Mouse (Mus musculus): Measurements from ENCODE around the gene Ngdn.
"Not testable (repeated sequence)": the region's sequence is repeated elsewhere in the genome, so short reads cannot be mapped to it uniquely, and the experiment has no call there.

Ngdn gene

DNA sequence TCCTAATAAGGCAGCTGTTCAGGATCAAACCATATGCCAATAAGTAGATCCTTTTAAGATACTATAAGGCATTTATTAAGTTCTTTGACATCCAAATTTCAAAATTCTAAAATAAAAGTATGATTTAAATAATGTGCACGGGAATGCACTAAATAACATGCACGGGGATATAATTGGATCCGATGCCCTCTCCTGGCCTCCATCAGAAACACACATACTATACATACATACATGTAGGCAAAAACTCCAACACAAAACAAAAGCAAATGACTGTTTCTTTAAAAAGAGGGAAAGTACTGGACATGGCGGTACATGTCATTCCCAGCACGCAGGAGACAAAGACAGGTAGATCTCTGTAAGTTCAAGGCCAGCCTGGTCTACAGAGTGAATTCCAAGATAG lies 15.4 kb upstream of the Ngdn start:
- not testable (repeated sequence) for DNase-seq (ENCODE audit: low spot score in 2 of 2)

DNA sequence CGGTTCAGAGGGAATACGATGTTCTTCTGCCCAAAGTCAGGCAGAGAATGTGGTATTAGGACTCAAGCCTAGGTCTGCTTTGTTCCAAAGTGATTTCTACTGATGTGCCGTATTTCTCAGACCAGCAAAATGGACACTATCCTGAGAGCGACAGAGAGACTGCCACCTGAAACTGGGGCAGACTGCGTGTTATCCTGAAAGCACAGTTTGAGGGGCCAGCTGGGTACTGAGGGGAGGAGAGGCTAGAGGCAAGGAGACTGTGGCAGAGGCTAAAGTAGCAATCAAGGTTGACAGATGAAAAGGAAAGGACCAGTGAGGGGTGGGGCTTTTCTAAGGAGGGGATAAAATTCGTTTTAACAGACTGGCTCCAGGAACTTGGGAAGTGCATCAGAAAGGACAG lies 14.4 kb upstream of the Ngdn start:
- no peak for DNase-seq (ENCODE audit: low spot score in 2 of 2)

DNA sequence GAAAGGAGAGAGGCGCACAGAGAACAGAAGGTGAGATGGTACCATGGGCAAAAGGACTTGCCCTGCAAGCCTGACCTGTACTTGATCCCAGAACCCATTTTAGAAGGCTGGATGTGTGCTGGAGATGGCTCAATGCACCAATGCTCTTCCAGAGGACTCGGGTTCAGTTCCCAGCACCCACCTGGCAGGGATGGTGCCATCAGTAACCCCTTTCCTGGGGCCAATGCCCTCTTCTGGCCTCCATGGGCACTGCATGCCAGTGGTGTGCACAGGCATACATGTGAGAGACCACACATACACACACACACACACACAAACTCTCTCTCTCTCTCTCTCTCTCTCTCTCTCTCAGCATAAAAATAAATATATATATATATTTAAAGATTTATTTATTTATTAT lies 13.8 kb upstream of the Ngdn start:
- no peak for DNase-seq (ENCODE audit: low spot score in 2 of 2)

DNA sequence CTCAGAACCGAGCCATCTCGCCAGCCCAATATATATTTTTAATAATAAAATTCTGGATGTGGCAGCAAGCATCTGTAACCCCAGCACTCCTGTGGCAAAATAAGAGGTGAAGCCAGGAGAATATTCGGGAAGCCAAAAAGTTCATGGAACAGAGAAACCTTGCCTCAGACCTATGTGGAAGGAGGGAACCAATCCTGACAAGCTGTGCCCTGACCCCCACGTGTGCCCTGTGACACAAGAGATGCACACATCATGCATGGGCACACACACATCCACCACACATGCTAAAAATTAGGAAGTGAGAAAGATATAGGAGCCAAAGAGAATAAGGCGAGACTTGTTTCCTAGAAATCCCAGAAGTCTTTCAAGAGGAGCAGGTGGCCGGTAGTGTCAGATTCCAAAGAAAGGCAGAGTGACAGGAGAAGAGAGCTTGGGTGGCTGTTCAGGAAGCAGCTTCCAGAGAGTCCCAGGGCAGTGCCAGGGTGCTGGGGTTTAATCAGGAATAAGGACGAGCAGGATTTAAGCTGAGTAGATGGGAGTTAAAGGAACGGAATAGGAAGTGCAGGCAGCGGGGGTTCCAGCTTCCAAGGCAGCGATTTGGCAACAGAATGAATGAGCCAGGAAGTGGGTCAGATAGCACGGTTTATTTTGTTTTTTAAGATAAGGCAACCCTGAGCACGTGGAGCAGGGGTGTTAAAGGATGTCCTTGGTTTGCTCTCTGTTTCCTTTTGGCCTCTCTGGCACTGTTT lies 13.1 kb upstream of the Ngdn start:
- DNase-seq (ENCODE audit: low spot score in 2 of 2): no peak

DNA sequence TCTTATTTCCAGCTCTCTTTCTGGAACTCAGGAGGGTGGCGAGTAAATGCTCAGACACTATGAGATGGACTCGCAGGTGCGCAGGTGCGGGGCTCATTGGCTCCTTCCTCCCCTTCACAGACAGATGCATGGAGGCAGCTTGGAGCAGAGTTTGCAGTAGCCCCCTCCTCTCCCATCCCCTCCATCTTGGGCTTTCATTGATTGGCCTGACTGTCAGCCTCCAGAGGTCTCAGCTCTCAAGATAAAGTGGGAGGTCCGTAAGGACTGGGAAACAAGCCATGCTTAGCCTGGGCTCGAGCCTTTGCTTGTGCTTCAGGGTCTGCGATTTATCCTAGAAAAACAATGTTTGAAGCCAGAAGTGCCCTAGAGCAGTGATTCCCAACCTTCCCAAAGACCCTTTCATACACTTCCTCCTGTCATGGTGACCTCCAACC lies 12.6 kb upstream of the Ngdn start:
- DNase-seq (ENCODE audit: low spot score in 2 of 2): no peak

DNA sequence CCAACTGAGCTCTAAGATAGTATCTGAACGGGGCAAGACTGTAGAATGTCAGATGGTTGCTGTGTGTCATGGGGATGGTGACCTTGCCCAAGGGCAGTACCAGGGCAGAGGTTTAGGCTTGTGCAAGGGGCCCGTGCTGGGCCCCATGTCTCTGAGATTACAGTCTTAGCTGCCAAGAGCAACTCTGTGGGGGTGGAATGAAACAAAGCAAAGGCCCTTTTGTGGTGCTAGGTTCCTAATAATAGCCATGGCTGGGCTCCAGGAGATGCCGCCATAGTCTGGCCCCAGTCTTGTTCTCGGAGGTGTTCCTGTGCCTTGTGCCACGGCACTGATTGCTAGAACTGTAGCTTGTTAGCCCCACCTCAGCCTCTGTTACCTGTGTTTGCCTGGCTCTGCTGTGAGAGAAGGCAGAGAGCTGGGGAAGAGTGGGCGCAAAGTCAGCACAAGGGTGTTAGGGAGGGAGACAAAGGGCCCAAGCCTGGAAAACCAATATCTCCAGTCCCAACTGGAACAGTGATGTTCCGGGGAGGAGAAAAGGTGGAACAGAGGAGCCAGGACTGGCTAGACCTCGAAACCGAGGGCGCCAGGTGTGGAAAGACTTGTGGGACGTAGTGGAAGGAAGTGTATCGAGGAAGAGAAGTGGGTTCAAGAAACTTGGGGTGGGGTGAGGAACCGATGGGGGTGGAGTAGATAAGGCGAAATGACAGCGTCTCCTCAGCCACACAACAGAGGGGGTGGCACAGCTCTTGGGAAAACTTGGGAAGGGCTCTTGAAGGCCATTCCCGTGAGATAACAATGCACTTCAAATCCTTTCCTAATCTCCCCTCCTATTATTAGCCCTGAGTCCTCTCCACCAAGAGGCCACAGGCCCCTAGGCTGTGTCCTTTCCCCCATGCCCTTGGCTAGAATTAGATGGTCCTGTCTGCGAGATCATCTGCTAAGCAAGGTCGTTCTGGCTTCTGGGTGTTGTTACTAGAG lies 11.1 kb upstream of the Ngdn start:
- peak in 1 of 2 experiments; percentile 31 for DNase-seq (ENCODE audit: low spot score in 2 of 2)

DNA sequence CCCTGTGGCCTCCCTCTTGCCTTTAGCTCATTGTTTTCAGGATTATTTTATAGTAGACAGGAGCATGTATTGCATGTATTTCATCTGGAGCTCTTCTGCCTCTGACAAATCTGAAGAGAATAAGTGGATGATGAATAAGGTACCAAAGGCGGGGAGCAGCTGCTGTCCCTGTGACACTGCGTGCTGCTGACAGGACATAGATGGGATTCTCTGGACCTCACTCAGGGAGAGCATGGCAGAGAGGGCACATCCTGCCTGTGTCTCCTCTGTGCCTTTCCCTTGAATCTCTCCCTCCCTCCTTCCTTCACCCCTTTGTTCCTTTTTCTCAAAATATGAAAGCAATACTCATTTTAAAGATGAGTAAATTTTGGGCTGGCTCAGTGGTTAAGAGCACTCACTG lies 9.7 kb upstream of the Ngdn start:
- DNase-seq (ENCODE audit: low spot score in 2 of 2): no peak

DNA sequence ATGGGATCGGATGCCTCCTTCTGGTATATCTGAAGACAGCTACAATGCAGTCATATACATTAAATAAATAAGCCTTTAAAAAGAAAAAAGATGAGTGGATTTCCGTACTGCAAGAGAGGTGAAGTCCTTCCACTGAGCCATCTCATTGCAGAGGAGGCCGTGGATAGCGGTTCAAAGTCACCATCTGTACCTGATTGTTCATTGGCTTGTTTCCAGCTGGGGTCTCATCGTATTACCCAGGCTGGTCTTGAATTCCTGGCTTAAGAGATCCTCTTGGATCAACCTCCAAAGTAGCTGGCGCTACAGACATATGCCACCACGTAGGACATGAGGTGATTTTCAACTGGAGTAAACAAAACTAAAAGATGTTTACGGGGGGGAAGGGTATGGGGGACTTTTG lies 9.3 kb upstream of the Ngdn start:
- DNase-seq (ENCODE audit: low spot score in 2 of 2): no peak

DNA sequence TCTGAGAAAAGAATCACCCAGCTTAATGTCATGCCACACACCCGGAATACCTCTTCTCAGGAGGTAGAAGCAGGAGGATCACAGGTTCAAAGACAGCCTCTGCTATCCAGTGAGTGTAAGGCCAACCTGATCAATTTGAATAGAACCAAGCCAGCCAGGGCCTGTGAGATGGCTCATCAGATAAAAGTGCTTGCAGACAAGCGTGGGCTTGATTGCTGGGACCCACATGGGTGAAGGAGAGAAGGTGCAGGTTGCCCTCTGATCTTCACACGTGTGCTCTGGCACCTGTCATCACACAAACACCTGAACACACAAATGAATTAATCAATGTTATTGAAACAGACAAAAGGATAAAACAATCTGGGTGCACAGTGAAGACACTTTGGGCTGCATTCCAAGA lies 8.7 kb upstream of the Ngdn start:
- no peak for DNase-seq (ENCODE audit: low spot score in 2 of 2)

DNA sequence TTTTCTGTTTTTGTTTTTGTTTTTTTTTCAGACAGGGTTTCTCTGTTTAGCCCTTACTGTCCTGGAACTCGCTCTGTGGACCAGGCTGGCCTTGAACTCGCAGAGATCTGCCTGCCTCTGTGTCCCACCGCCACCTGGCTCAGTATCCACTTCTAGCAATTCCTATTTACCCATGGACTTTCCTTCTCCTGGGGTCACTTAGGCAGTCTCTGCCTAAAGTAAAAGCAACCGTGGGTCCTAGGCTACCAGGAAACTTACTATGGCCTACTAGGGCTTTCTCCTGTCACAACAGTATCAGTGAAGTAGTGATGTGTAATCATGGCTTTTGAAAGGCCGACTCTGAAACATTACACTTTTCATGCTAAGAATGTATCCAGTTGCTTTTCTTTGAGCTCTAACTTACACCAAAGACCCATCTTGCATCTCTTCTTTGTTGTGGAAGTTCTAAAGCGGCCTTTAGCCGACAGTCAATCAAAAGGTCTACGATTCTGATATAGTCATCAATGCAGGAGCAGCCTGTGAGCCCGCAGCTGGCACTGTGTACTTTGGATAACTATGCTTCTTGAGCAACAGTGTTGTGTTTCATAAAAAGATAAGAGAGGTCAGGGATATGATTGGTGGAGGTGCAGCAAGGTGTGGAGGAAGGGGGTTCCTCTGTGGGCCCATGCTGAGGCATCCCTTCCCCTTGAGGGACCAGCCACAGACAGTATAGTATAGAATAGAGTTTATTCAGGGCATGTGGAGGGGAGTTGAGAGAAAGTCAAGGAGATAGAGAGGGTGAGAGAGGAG lies 7.9 kb upstream of the Ngdn start:
- no peak for DNase-seq (ENCODE audit: low spot score in 2 of 2)

DNA sequence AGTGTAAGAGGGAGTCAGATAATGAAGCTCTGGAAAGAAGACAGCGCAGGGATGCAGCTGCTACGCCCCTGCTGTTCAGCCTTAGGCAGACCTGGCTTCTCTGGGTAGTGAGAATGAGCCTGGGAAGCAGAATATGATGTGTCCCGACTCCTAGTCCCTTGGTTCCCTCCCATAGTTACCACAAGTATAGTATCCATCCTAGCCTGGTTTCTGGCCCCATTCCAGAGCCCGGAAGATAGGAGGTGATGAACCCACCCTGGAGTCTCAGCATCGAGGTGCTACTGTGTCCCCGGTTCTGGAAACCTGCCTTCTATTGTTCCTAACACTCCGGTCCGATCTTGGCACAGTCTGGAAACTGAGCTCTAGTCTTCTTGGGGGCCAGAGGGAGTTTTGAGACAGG lies 6.8 kb upstream of the Ngdn start:
- no peak for DNase-seq (ENCODE audit: low spot score in 2 of 2)

DNA sequence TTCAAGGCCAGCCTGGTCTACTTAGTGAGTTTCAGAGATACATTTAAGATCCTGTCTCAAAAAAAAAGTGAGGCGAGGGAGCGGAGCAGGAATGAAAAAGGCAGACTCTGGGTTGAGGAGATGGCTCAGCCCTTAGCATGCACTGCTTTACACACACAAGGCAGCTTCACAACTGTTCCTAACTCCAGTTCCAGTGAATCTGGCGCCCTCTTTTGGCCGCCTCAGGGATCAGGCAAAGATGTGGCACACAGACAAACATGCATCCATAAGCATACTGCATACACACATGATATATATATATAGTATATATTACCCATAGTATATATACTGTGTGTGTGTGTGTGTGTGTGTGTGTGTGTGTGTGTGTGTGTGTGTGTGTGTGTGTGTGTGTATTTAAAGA lies 4.1 kb upstream of the Ngdn start:
- DNase-seq (ENCODE audit: low spot score in 2 of 2): no peak

DNA sequence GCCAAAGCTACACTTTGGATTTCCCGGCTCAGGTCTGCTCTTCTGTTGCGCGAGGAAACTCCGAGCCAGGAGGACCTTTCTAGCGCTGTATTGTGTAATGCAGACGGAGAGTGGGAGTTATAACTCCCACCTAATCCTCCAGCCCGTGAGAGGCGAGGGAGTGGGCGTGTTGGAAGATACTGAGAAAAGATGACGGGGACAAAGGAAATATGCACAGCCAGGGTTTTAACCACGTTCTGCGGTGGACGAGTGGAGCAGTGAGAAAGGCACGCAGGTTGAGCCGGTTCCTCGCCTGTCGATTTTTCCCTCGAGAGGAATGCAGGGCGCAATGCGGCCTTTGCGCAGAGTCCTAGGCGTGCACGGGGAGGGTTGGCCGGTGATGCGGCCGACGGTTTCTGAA lies 663 bp upstream of the Ngdn start:
- peak; percentile 81 to 82 for DNase-seq (ENCODE audit: low spot score in 2 of 2)

DNA sequence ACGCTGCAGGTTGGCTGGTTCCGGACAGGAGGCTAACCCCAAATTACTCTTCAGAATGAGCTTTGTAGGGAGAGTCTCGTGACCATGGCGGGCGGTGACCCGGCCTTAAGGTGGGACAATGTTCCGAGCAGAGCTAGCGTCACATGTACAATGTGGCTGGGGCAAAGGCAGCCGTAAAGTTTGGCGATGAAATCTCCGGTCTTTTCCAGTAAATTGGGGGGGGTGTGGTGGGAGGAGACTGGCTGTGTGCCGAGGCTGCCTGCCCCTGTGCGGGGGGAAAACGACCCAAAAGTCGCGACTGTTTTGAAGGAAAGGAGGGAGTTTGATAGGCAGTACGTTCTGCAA lies 485 bp downstream of the Ngdn start:
- no peak for DNase-seq (ENCODE audit: low spot score in 2 of 2)

DNA sequence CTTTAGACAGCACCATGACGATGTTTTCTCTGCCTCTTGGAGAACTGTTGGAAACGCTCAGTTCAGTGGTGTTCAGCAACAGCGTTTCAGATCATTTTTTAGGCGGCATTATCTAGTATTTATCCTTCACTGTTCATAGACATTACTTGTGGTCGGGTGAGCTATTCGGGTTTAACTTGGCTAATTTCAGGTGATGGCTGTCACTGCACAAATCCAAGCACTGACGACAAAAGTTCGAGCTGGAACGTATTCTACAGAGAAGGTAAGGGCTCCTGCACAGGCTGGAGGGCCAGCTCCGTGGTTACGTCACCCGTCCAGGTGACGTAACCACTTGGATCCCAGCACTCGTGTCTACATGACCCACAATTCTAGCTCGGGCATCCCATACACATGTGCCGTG lies 1.6 kb downstream of the Ngdn start:
- DNase-seq (ENCODE audit: low spot score in 2 of 2): no peak

DNA sequence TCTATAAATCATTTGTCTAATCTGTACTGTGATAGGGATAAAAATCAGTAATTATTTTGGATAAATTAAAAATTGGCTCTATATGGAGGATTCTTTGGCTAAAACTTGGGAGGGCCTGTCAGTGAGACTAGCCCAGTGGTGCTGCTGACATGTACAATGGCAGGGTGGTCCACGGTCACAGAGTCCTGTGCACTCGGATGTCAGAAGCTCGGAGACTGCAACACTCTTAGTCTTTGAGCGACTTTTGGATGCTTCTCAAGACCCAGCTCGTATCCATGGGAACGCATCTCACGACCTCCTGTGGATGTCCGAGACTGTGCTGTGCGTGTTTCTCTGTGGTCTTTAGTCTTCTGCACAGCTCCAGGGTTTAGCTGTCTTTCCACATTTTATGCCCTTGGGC lies 5.1 kb downstream of the Ngdn start:
- no peak for DNase-seq (ENCODE audit: low spot score in 2 of 2)

DNA sequence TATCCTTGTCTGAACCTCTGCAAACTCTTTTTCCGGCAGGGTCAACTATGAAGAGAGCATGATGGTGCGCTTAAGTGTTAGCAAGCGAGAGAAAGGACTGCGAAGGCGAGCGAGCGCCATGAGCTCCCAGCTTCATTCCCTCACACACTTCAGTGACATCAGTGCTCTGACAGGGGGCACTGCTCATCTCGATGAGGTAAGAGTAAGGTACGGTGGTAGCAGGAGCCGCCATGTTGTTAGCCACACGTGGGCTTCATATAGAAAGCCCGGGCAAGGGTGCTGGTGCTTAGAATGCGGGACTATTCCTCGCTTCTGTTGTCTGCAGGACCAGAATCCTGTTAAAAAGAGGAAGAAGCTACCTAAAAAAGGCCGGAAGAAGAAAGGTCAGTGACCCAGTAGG lies 7.8 kb downstream of the Ngdn start:
- no peak for DNase-seq (ENCODE audit: low spot score in 2 of 2)

DNA sequence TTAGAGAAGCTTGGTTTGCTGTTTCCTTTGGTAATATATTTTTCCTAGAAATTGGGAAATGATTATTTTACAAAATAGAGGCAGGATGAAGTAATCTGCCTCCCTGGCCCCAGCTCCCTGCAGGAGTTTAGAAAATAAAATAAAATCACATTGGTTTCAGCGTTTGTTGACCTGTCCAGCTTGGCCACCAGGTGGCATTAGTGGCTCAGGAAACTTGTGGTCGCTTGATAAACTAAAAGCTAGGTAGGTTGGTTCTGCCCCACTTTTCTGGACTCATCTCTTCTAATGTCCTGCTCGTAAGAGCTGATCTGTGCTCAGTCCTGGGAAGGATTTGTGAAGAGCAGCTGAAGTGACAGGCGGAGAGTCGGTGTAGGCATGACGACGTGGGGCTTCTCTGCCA lies 9.0 kb downstream of the Ngdn start:
- peak; percentile 77 to 78 for DNase-seq (ENCODE audit: low spot score in 2 of 2)

DNA sequence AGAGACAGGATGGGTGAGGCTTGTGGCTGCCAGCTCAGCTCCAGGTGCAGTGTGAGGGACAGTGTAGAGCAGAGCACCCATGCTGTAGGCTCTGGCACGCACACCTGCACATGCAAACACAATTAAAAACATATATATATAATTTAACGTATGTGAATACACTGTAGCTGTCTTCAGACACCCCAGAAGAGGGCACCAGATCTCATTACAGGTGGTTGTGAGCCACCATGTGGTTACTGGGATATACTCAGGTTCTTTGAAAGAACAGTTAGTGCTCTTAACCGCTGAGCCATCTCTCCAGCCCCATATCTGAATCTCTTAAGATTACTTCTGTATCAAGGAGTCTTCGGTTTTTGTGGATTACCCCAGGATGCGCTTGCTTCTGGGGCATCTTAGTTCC lies 10.3 kb downstream of the Ngdn start:
- peak in 1 of 2 experiments; percentile 19 for DNase-seq (ENCODE audit: low spot score in 2 of 2)

DNA sequence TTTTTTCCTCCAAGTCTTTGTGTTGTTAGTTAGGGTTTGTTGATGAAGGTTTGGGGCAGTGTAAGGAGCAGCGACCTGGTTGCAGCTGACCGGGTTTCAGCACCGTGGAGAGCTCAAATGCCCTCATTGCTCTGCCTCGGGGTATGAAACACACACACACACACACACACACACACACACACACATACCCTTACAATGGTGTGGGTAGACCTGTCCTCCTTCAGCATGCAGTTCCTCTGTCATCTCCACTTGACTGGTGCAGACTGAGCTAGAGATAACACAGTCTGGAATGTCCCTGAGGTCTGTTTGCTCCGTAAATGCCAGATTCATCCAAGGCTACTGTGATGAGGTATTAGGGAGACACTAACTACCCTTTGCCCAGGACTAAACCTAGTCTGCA lies 12.0 kb downstream of the Ngdn start:
- DNase-seq (ENCODE audit: low spot score in 2 of 2): no peak

DNA sequence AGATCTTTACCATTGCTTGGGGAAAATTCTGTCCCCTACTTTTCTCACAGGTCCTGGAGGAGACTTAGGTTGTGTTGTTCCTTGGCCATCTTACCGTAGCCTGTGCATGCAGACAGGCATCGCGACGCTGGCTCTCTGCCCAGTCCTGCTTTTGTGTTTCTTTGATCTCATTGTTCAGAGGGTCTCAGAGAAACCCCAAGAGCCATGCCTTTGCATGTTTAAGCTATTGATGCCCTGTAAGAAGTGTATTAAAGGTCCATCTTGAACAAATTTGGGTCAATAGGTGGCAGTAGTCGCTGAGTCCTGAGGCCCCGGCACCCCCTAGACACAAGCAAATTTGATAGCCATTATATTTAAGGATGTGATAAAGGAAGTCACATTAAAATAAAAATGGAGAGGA lies 12.4 kb downstream of the Ngdn start:
- peak in 1 of 2 experiments; percentile 14 for DNase-seq (ENCODE audit: low spot score in 2 of 2)

DNA sequence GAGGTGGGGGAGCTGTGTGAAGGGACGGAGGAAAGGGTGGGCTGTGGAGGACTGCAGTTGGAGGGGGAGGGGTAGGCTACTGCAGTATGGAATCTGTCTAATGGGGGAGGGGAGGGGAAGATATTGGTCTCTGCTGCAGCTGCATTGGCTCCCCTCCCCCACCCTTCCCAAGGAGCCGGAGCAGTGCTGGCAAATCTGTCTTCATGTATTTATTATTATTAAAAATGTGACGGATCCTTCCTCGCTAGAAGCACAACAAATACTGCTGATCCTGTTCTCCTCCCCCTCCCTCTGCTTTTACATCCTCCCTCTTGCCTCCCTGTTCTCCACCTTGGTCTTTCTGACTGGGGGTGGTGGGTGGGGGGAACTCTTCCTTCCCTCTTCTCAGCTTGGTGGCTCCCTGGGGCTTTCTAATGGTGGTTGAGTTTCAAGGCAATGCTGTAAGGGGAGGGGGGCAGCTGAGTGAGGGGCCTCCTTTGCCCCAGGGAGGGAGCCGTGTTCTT lies 13.1 kb downstream of the Ngdn start:
- DNase-seq (ENCODE audit: low spot score in 2 of 2): no peak
